Comparison of ENCODE assay signal across 17 mouse cellular contexts in the genomic region with DNA sequence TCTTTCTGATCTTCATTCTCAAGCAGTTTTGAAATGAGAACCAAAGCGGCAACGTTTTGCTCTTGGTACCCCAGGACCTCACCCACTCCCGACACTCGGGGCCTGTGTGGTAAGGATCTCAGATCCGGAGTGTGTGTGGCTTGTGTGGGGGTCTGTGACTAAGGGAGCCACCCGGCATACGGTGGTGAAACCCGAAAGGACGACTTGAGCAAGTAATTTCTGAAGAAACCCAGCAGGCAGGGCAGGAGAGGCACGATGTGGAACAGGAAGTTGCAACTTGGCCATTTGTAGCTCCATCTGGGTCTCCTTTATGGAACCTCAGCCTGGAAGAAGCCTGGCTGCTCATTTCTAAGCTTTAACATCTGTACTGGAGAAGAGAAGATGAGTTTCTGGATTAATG.
DNase-seq lines count a peak whose midpoint lies in the region; ATAC-seq lines count a peak whose summit lies in the region.
"Had no signal": no experiment of that assay in that cellular context is flagged by ENCODE, and none has a peak within 500 bp of the region (broad histone marks: within the 10 kb centered on the region; RNA-seq: fewer than 3 reads in every experiment).

No protein-coding gene starts in this region.

- DNase-seq in heart, adult 11 months, result peak; percentile 56
- DNase-seq in heart, postnatal 10 days, result no peak
- peak; percentile 54 for DNase-seq in induced T-regulatory cell, adult 2 months (ENCODE audit: low read depth)
- DNase-seq in urinary bladder, postnatal 10 days (ENCODE audit: low spot score), result no peak
- no peak for DNase-seq in urinary bladder, postnatal 25 days (ENCODE audit: low spot score)
- DNase-seq: adrenal gland, postnatal 10 days; adrenal gland, postnatal 36 days; cerebellum, adult 18-20 months; cerebellum, adult 9-10 months; cerebellum, postnatal 14 days; forebrain, postnatal 0 days; gastrocnemius, adult 2 months; gastrocnemius, postnatal 14 days; heart, adult 2 months had no signal

- peak; percentile 58 for ATAC-seq in megakaryocyte progenitor cell, adult 5-6 weeks (replicated peaks; ENCODE audit: poor library complexity)
- ATAC-seq: forebrain, embryonic 14.5 days; forebrain, postnatal 0 days; intestine, embryonic 16.5 days had no signal

- intact Hi-C loops in heart, postnatal 10 days (cut with DNase I), result no loop called here

Comparison
In these comparisons a context has a peak if more than half of its experiments do, and no peak if none do; other contexts are left out.
1. DNase-seq: peak in heart, adult 11 months (single experiment) and induced T-regulatory cell, adult 2 months (single experiment); none in heart, postnatal 10 days (0 of 2), urinary bladder, postnatal 10 days (single experiment) and urinary bladder, postnatal 25 days (single experiment).